Mouse (Mus musculus): ENCODE measurements around the gene Hs1bp3.

Gene Hs1bp3

DNA sequence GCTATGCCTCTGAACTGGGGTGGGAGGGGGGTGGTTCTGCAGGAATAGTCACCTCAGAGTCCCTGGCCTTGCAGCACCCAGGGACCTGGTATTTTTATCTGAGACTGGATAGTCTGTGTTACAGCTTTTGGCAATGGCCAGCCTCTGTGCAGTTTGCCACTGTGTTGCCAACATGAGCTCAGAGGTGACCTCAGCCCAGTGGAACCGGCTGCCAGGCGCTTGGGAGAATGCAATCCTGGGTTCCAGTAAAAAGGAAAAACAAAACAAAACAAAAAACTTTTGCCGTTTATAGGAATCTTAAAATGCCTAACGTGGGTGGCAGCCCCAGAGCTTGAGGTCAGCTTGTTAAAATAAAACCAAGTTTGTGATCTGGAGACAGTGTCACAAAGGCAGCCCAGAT, 21.0 kb downstream of the Hs1bp3 start:
- DNase-seq (ENCODE audit: inconsistent age in 2 of 2, low spot score in 1 of 2), result peak; percentile 75 to 88

DNA sequence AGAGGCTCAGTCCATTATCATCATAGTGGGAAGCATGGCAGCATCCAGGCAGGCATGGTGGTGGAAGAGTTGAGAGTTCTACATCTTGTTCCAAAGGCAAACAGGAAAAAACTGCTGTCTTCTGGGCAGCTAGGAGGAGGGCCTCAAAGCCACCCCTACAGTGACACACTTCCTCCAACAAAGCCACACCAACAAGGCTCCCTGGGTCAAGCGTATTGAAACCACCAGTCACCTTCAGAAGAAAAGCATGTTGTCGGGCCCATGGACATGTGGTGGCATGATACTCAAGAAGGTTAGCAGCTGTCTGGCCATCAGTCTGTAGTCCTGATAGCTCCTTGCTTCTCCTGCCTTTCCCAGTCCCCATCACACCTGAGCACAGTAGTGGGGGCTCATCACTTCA, 22.3 kb downstream of the Hs1bp3 start:
- no peak for DNase-seq (ENCODE audit: inconsistent age in 2 of 2, low spot score in 1 of 2)

DNA sequence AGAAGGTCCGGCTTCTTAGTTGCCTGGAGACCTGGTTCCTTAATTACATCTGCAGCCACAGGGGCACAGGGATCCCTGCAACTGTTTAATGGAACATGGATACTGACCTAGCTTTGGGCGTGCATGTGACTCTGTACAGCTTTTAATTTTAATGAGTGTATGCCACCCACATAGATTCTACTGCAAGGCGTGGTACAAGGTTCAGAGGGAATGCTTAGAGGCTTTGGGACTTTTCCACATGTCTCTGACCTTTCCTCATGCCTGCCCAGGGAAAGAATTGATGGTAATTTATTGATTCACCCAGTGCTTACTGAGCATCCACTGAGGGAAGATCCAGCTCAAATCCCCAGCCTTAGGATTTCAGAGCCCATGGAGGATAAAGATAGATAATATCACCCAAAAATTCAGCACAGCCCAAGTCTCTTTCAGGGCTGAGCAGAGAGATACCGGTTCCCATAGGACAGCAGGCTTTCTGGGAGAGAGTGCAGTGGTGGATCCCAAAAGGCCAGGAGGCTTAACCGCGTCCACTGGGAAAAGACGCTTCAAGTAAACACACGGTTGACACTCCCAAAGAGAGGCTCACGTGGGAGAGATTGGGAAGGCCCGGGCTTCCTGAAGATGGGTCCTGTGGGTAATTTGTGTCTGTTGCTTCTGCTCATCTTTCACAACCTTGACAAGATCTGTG, 23.5 kb downstream of the Hs1bp3 start:
- no peak for DNase-seq (ENCODE audit: inconsistent age in 2 of 2, low spot score in 1 of 2)

GRCm38 (mm10) chr12:8337286-8338060, 24.2 kb downstream of the Hs1bp3 start:
- peak in 1 of 2 experiments; percentile 87 for DNase-seq (ENCODE audit: inconsistent age in 2 of 2, low spot score in 1 of 2)

- DNase-seq (ENCODE audit: inconsistent age in 2 of 2, low spot score in 1 of 2), result no peak
Observed at GRCm38 (mm10) chr12:8338491-8338890, 25.3 kb downstream of the Hs1bp3 start.

DNA sequence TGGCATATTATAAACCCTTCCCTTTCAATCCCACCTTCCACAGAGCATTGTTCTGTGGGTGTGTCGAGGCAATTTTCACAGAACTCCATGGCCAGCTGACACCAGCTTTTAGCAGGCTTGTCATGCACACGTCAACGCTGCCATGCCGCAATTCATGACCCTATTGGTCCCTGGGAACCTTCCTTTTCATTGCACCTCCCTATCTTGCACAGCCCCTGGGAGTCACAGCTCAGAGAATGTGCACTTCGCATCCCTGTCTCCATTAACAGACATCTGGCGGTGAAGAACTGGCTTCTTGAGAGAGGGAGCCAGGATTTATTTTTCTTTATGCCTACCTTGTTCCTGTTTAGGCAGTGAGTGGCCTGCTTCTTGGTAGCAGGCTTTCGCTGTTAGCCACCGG, 25.7 kb downstream of the Hs1bp3 start:
- DNase-seq (ENCODE audit: inconsistent age in 2 of 2, low spot score in 1 of 2), result no peak

DNA sequence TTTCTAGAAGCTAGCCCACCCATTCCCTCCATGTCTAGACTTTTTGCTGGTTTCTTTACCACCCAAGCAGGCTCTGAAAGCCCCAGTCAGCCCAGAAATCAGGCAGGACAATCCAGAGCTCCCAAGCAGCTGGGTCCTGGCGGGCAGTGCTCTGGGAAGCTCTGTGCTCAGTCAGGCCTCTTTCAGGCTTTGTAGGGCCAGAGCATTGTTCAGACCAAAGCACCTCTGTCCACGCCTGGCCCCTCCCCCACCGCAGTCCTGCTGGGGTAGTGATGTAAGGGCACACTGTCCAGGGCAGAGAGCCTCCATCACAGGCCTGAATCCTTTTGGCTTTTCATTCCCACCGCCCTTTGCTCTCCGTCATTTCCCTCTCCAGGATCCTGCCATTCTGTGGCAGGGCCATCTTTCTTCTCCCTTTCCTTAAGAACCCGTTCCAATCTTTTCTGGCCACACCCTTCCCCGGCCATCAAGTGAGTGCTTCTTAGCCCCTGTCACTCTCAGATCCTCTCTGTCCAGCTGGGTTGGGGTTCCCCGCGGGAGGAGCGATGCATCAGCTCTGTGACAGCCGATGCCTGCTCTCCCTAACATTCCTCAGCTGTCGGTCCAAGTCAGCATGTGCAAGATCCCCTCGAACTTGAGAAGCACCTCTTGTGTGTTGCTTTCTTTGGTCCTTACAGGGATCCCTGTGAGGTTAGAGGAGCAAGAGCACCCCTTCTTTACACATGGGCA, 26.5 kb downstream of the Hs1bp3 start:
- DNase-seq (ENCODE audit: inconsistent age in 2 of 2, low spot score in 1 of 2), result no peak

DNA sequence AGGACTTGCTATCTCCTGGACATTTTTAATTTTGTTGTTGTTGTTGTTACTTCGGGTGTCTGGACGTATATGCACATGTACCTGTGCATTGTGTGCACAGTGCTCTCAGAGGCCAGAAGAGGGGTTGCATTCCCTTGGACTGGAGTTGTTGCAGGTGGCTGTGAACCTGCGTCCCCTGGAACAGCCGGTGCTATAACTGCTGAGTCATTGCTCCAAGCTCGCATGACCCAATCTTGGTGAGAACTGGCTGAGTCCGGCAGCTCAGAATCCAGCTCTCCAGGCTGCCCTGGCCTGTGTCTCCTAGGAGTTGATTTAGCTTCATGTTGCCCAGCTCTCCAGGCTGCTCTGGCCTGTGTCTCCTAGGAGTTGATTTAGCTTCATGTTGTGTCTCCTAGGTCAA, 27.8 kb downstream of the Hs1bp3 start:
- DNase-seq (ENCODE audit: inconsistent age in 2 of 2, low spot score in 1 of 2), result peak in 1 of 2 experiments; percentile 33

DNA sequence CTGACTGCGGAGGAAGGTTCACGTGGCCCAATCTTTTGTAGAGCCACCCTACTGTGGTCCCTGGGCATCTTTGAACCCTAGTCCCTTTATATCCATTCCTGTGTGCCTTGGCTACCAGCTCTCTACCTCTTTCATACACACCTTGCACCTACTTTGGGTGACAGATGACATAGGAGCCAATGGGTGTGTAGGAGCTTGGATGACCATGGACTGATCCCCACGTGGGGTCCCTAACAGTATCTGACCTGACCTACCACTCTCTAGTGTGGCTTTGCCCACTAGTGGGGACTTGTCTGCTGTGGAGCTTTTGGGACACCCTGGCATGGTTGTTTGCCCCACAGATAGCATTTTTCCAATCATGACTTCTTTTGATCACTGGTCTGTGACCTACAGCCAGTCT, 30.1 kb downstream of the Hs1bp3 start:
- no peak for DNase-seq (ENCODE audit: inconsistent age in 2 of 2, low spot score in 1 of 2)

GRCm38 (mm10) chr12:8344897-8345296, 31.7 kb downstream of the Hs1bp3 start:
- DNase-seq (ENCODE audit: inconsistent age in 2 of 2, low spot score in 1 of 2), result peak; percentile 70 to 77

- DNase-seq (ENCODE audit: inconsistent age in 2 of 2, low spot score in 1 of 2), result no peak
Observed at GRCm38 (mm10) chr12:8345539-8345938, 32.3 kb downstream of the Hs1bp3 start.

DNA sequence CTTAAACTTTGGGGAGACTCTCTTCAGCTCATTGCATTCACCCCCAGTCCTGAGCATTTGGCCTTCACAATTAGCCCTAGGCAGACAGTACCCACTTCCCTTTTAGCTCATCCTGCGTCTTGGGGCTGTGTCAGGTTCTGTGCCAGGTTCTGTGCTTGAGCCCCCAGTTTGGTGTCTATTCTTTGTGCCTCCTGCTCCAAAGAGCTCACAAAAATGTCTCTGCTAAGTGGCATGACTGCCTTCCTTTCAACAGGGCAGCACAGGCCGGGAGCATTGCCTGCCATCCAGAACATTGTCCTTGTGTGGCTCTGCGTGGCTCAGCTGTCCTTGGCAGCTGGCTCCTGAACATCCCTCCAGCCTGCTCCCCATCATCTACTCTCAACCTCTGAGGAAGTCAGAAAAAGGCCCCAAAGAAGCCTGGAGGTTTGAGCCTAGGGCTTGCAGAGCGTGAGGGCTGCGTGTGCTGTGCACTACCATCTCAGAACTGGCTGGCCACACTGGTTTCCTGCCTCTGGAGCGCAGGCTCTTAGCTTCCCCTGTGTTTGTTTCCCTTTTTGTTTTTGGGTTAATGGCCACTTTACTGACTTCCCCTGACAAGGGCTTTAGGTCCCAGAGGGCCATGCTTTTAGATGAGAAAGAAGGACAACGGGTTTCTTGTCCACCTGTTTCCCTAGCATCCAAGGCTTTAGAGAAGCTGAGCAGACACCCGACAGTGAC, 34.7 kb downstream of the Hs1bp3 start:
- DNase-seq (ENCODE audit: inconsistent age in 2 of 2, low spot score in 1 of 2), result peak; percentile 57 to 75

DNA sequence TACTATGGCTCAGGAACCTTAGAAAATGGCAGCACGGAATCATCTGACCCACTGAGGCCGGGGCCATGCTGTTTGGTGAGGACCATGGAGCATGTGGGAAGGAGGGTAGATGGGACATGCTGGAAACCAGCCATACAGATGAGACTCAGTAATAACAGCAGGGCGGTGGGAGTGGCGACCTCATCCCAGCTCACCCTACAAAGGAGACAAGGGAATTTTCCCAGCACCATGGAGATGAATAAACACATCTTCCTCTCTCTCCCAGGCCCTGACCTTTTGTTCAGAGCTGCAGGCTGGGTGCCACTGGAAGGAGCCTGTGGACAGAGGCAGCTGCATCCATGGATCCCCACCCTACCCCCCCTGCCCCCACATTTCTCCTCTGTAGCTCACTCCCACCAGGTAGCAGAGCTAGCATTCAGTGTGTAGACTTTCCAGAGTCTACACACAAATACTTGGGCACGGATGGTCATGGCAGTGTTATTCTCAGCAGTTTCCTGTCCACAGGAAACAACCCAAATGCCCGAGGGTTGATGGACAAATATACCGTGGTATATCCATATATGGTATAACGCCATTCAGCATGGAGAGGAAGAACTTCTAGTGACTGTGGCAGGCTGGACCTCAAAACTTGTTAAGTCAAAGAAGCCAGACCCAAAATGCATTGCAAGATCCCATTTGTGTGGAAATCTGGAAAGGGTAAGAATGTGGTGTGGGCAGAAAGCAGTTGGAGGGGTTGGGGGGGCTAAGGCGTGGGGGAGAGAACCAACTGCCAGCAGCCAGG, 35.7 kb downstream of the Hs1bp3 start:
- DNase-seq (ENCODE audit: inconsistent age in 2 of 2, low spot score in 1 of 2), result peak; percentile 59 to 75

- peak; percentile 87 to 94 for DNase-seq (ENCODE audit: inconsistent age in 2 of 2, low spot score in 1 of 2)
Observed at GRCm38 (mm10) chr12:8351025-8351903, 38.0 kb downstream of the Hs1bp3 start.

DNA sequence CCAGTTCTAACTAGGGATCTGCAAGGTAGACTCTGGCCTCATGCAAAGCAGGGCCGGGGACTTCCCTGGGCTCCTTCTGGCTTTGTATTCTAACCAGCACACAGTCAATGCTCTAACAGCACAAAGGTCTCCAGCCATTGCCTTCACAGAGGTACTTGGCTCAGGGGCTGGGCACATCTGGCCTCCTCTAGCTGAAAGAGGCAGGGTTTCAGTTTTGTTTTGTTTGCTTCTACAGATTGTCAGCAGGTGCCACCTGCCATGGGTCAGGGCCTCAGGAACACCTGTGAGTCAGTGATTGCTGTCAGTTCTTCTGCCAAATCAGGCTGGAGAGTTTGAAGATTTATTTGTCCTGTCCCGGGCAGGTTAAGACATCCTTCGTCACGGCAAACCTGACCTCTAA, 39.8 kb downstream of the Hs1bp3 start:
- DNase-seq (ENCODE audit: inconsistent age in 2 of 2, low spot score in 1 of 2), result peak; percentile 16 to 67

GRCm38 (mm10) chr12:8354187-8354586, 41.0 kb downstream of the Hs1bp3 start:
- DNase-seq (ENCODE audit: inconsistent age in 2 of 2, low spot score in 1 of 2), result no peak

DNA sequence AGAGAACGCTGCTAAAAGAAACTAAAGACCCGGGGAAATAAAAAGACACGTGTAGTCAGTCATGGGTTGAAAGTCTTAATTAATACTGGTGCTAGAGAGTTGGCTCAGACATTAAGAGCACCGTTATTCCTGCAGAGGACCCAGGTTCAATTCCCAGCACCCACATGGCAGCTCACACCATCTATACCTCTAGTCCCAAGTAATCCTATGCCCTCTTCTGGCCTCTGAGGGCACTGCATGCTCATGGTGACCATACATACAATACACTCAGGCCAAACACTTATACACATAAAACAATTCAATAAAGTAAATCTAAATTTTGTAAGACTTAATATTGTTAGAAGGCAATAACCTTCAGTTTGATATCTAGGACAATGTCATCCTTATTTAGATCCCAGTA, 41.8 kb downstream of the Hs1bp3 start:
- DNase-seq (ENCODE audit: inconsistent age in 2 of 2, low spot score in 1 of 2), result no peak

DNA sequence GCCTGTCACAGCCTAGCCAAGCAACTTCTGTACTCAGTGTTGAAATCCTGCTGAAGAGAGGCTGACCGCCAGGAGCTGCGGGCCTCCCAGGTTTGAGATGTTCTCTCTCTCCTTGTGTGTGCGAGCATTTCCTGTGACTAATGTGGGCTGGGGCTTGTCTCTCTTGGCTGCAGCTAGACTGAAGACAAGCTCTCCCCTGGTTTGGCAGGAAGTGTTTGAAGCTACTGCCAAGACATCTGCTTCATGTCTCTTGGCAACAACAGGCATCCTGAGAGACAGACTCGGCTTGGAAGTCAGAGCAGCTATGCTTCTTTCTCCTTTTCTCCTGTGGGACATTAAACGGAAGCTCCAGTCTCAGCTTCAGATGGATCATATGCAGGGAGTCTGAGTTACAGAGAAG, 44.2 kb downstream of the Hs1bp3 start:
- peak; percentile 85 to 93 for DNase-seq (ENCODE audit: inconsistent age in 2 of 2, low spot score in 1 of 2)

- peak; percentile 84 to 94 for DNase-seq (ENCODE audit: inconsistent age in 2 of 2, low spot score in 1 of 2)
Observed at GRCm38 (mm10) chr12:8358344-8358966, 45.2 kb downstream of the Hs1bp3 start.

Data from adrenal gland, adult (tissue).